In the genomic region with DNA sequence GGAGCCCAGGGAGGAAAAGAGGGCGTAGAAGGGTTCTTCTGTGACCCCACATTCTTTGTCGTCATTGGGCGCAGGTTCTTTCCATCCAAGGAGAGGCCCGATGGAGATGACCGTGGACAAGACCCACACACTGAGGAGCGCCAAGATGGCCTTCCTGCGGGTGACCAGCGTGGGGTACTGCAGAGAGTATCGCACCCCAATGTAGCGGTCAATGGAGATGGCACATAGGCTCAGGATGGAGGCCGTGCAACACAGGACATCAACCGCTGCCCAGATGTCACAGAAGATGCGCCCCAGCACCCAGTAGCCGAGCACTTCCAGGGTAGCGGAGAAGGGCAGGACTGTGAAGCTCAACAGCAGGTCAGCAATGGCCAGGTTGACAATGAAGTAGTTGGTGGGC, we compare ENCODE assay signal across 10 mouse cellular contexts.
DNase-seq lines count a peak whose midpoint lies in the region; ATAC-seq lines count a peak whose summit lies in the region.
"Had no signal": no experiment of that assay in that cellular context is flagged by ENCODE, and none has a peak within 500 bp of the region (broad histone marks: within the 10 kb centered on the region; RNA-seq: fewer than 3 reads in every experiment).

No protein-coding gene starts in this region.

- no peak for DNase-seq in heart, postnatal 25 days (ENCODE audit: low spot score)
- DNase-seq in embryonic facial prominence, embryonic 10.5 days (ENCODE audit: low spot score) = no peak
- DNase-seq in spleen, postnatal 4 days (ENCODE audit: low spot score in 2 of 2) = no peak
- DNase-seq in spleen, adult 12 weeks (ENCODE audit: low spot score) = no peak
- DNase-seq in retina, embryonic 14.5 days (ENCODE audit: low spot score) = no peak
- DNase-seq: adrenal gland, adult 2 months; cerebellum, adult 9-10 months had no signal

- intact Hi-C loops in heart, postnatal 25 days (cut with DNase I) = loop anchor here (5.0 to 10.0 kb wide), 5 partner anchors 48 to 409 kb away; no protein-coding TSS in a partner anchor

- no peak; the same call in 1 of the 2 replicates for ATAC-seq in heart, embryonic 14.5 days (ENCODE audit: insufficient number of reproducible peaks, insufficient read depth, low FRiP score, low read depth)
- no peak for ATAC-seq in hindbrain, embryonic 12.5 days (ENCODE audit: low FRiP score)
- ATAC-seq in midbrain, embryonic 12.5 days (ENCODE audit: low FRiP score, low read depth) = peak; percentile 7; the same call in 1 of the 2 replicates

- peaks cover 16% of the 10 kb centered on the region for H3K27me3 ChIP-seq in heart, embryonic 14.5 days (ENCODE audit: control insufficient read depth, insufficient read depth, low read length)
- H3K27me3 ChIP-seq in embryonic facial prominence, embryonic 10.5 days (replicated peaks; ENCODE audit: low read depth, poor library complexity, severe bottlenecking) = peaks cover 51% of the 10 kb centered on the region
- H3K27me3 ChIP-seq in hindbrain, embryonic 12.5 days = peaks cover 26% of the 10 kb centered on the region
- H3K27me3 ChIP-seq in midbrain, embryonic 12.5 days = peaks cover 37% of the 10 kb centered on the region

- no peaks in the 10 kb centered on the region for H3K36me3 ChIP-seq in heart, embryonic 14.5 days (ENCODE audit: control insufficient read depth, insufficient read depth, low read length)
- H3K36me3 ChIP-seq in embryonic facial prominence, embryonic 10.5 days (replicated peaks) = no peaks in the 10 kb centered on the region
- no peaks in the 10 kb centered on the region for H3K36me3 ChIP-seq in hindbrain, embryonic 12.5 days
- no peaks in the 10 kb centered on the region for H3K36me3 ChIP-seq in midbrain, embryonic 12.5 days

- peak overlapping the region; percentile 67 to 84 for H3K4me3 ChIP-seq in heart, embryonic 14.5 days (ENCODE audit: control insufficient read depth in 1 of 2, insufficient read depth in 1 of 2, low read depth in 1 of 2, low read length in 2 of 2)
- H3K4me3 ChIP-seq in embryonic facial prominence, embryonic 10.5 days = peak overlapping the region; percentile 61
- no peak overlapping the region for H3K4me3 ChIP-seq in hindbrain, embryonic 12.5 days
- H3K4me3 ChIP-seq in midbrain, embryonic 12.5 days = peak overlapping the region; percentile 63; the same call in 1 of the 2 replicates

- no peaks in the 10 kb centered on the region for H3K9me3 ChIP-seq in heart, embryonic 14.5 days (ENCODE audit: control insufficient read depth, low read length)
- H3K9me3 ChIP-seq in embryonic facial prominence, embryonic 10.5 days = no peaks in the 10 kb centered on the region
- H3K9me3 ChIP-seq in hindbrain, embryonic 12.5 days (replicated peaks) = no peaks in the 10 kb centered on the region
- no peaks in the 10 kb centered on the region for H3K9me3 ChIP-seq in midbrain, embryonic 12.5 days

- 90% methylated on average over 15 of the region's 15 CpGs for WGBS in heart, embryonic 14.5 days
- 91% methylated on average over 15 of the region's 15 CpGs for WGBS in embryonic facial prominence, embryonic 10.5 days
- WGBS in hindbrain, embryonic 12.5 days = 96% methylated on average over 15 of the region's 15 CpGs
- 96% methylated on average over 15 of the region's 15 CpGs for WGBS in midbrain, embryonic 12.5 days

- H3K27ac ChIP-seq in heart, embryonic 14.5 days (replicated peaks in 1 of 2; ENCODE audit: control insufficient read depth in 1 of 2, insufficient read depth in 1 of 2, low read depth in 2 of 2, low read length in 2 of 2) = peak overlapping the region in 1 of 2 experiments; percentile 71; a peak in 1 of 4 replicates
- no peak overlapping the region for H3K27ac ChIP-seq in embryonic facial prominence, embryonic 10.5 days (replicated peaks)
- H3K27ac ChIP-seq in hindbrain, embryonic 12.5 days = no peak overlapping the region
- no peak overlapping the region for H3K27ac ChIP-seq in midbrain, embryonic 12.5 days (replicated peaks)

- peak overlapping the region; percentile 75 for H3K4me2 ChIP-seq in heart, embryonic 14.5 days (ENCODE audit: low read length)
- peak overlapping the region; percentile 75 for H3K4me2 ChIP-seq in hindbrain, embryonic 12.5 days (replicated peaks)
- H3K4me2 ChIP-seq in midbrain, embryonic 12.5 days (replicated peaks) = peak overlapping the region; percentile 75

- 0 out of 2 replicates have a peak overlapping the region, but pooled peaks have one; percentile 84 for H3K9ac ChIP-seq in heart, embryonic 14.5 days (ENCODE audit: low read length)
- no peak overlapping the region for H3K9ac ChIP-seq in hindbrain, embryonic 12.5 days
- H3K9ac ChIP-seq in midbrain, embryonic 12.5 days (replicated peaks) = no peak overlapping the region

- H3K4me1 ChIP-seq in heart, embryonic 14.5 days (ENCODE audit: control insufficient read depth in 2 of 2, insufficient read depth in 2 of 2, low read length in 2 of 2) = peaks cover 4 to 18% of the 10 kb centered on the region in 2 experiments; a peak in 3 of 4 replicates
- H3K4me1 ChIP-seq in embryonic facial prominence, embryonic 10.5 days = peaks cover 12% of the 10 kb centered on the region
- 0 out of 2 replicates have a peak, but pooled peaks cover 5% of the 10 kb centered on the region for H3K4me1 ChIP-seq in hindbrain, embryonic 12.5 days
- H3K4me1 ChIP-seq in midbrain, embryonic 12.5 days = peaks cover 7% of the 10 kb centered on the region; the same call in 1 of the 2 replicates
